Mouse (Mus musculus) kidney, embryonic 16.5 days (tissue): ENCODE measurements around the gene Focad. TPM values are rescaled to one million over a fixed set of nuclear protein-coding genes. Genes with fewer than 3 reads are reported as not detected.

ENCODE experiments used
- ATAC-seq: fragments of 200-750 bp; cut with Nextera tagmentation; 2 replicates; pipeline ENCODE4 v1.8.0; 2017; ENCODE audit warnings: moderate TSS enrichment; ENCODE audit not compliant: low FRiP score, low TSS enrichment
- H3K27ac ChIP-seq: fragments of 300-500 bp; sonication (generic); 2 replicates; pipeline ENCODE4 v1.5.1; 2014; ENCODE audit warnings: low read length
- H3K27me3 ChIP-seq: fragments of 300-500 bp; sonication (generic); 2 replicates; pipeline ENCODE4 v1.6.1; 2014; ENCODE audit warnings: low read length, control low read depth, mixed read lengths; ENCODE audit not compliant: insufficient read depth
- H3K36me3 ChIP-seq: fragments of 300-500 bp; sonication (generic); 2 replicates; pipeline ENCODE4 v1.6.1; 2014; ENCODE audit warnings: low read length, control low read depth, mixed read lengths; ENCODE audit not compliant: insufficient read depth
- H3K4me1 ChIP-seq: fragments of 300-500 bp; sonication (generic); 2 replicates; pipeline ENCODE4 v1.6.1; 2014; ENCODE audit warnings: low read length, control low read depth, mixed read lengths; ENCODE audit not compliant: insufficient read depth
- H3K4me2 ChIP-seq: fragments of 300-500 bp; sonication (generic); replicated peaks from 2 replicates; pipeline ENCODE4 v1.6.1; 2014; ENCODE audit warnings: low read depth, low read length
- H3K4me3 ChIP-seq: fragments of 300-500 bp; sonication (generic); 2 replicates; pipeline ENCODE4 v1.5.1; 2014; ENCODE audit warnings: mild to moderate bottlenecking, low read length
- H3K9ac ChIP-seq: fragments of 300-500 bp; sonication (generic); replicated peaks from 2 replicates; pipeline ENCODE4 v1.6.1; 2014; ENCODE audit warnings: low read length
- H3K9me3 ChIP-seq: fragments of 300-500 bp; sonication (generic); 2 replicates; pipeline ENCODE4 v1.6.1; 2016; ENCODE audit warnings: low read length, control low read depth
- WGBS: fragments of 180-500 bp; shearing (Covaris S2); extraction: QIAGEN DNeasy Blood & Tissue Kit; methylation state at CpG from one replicate; pipeline ENCODE4 v1.1.7; 2014; 5-methylcytosine and 5-hydroxymethylcytosine counted together
- polyA plus RNA-seq: library from polyadenylated mRNA; unstranded; fragments of >200 nt; fragmentation: Nextera tagmentation; extraction: Ambion mirVana; gene quantifications from 2 replicates; pipeline ENCODE4 v1.2.1, GENCODE M21; 2015

Gene Focad
- polyA plus RNA-seq, 1 experiment from 2014 or later: 15.5 TPM

DNA sequence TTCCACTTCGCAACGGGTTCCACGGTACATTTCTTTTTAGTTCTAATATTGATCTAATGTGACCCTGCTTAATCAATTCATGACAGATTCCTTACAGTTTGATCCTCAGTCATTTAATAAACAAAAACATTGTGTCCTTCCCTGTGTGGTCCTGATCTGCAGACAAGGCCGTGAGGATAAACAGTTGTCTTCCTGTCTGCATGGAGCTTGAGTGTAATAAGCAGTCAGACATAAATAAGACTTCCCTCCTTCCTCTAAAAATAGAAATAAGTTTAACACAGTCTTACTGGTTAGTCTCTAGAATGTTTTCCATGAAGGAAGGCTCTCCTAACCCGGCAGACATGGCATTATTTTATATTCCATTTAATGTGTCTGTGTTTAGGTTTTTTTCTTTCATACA lies 102.8 kb downstream of the Focad start:
- 50% methylated on average over 5 of the region's 5 CpGs for WGBS
- Histone ChIP-seq H3K4me3 (no peak overlapping the region), H3K9ac (no peak overlapping the region), H3K27ac (no peak overlapping the region), H3K36me3 (no peaks in the 10 kb centered on the region), H3K4me1 (no peaks in the 10 kb centered on the region), H3K27me3 (no peaks in the 10 kb centered on the region), H3K4me2 (no peak overlapping the region), H3K9me3 (no peaks in the 10 kb centered on the region)
- peak; percentile 51; the same call in 1 of the 2 replicates for ATAC-seq

DNA sequence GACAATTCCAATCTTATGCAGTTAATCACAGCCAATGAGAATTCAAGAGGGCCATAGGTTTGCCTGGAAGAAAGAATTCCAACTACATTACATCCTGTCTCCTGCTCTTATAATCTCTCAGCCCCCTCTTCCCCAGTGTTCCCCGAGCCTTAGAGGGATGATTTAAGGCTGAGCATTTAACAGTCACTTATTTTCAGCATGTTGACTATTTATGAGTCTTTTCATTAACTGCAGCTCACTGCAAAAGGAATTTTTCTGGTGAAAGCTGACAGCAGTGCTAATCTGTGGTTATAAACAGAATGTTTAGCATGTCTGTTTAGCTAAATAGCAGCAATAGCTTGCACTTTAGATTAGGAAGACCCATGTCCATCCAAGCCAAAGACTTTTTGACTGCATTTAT lies 104.8 kb downstream of the Focad start:
- Histone ChIP-seq H3K27ac (no peak overlapping the region), H3K9ac (no peak overlapping the region), H3K9me3 (no peaks in the 10 kb centered on the region), H3K27me3 (no peaks in the 10 kb centered on the region), H3K36me3 (no peaks in the 10 kb centered on the region), H3K4me3 (no peak overlapping the region), H3K4me2 (no peak overlapping the region), H3K4me1 (no peaks in the 10 kb centered on the region)
- WGBS: 48% methylated on average over 1 of the region's 1 CpGs
- ATAC-seq: no peak

DNA sequence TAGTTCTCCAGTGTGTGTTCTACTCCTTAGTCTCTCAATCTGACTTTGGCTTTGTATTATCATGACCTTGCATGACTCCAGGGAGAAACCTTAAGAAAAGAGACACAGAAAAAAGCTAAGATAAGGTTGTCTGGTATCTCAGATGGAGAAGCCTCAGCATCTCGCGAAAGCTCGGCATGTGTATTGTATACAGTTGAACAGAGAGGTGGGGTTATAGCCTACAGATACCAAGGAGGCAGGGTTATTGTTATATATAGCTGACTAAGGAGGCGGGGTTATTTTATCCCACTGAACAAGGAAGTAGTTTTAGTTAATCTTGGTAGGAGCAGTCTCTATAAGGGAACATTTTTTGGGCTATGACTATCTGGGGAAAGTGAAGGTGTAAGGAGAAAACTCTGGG lies 106.6 kb downstream of the Focad start:
- no peak for ATAC-seq
- Histone ChIP-seq H3K27ac (no peak overlapping the region), H3K4me2 (no peak overlapping the region), H3K9ac (no peak overlapping the region), H3K4me3 (no peak overlapping the region), H3K36me3 (no peaks in the 10 kb centered on the region), H3K9me3 (no peaks in the 10 kb centered on the region), H3K27me3 (no peaks in the 10 kb centered on the region), H3K4me1 (no peaks in the 10 kb centered on the region)
- WGBS: 97% methylated on average over 4 of the region's 4 CpGs

DNA sequence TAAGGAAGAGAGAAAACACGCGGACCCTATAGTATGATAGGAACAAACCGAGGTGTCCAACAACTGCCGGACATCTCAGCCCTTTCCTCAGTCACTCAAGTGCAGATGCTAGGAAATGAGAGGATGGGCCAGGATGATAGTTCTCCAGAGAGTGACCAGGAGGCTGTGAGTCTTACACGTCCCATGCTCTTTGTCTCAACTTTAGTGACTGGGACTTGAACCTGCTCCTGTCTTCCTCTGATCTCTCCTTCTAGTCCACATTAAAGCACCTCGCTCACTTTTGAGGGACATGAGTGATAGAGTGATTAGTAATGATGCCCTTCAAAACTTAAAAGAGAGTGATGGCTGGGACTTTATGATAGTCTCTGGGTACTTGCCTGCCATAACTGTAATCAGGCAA lies 114.2 kb downstream of the Focad start:
- no peak overlapping the region for H3K9ac ChIP-seq
- no peaks in the 10 kb centered on the region for H3K4me1 ChIP-seq
- WGBS: 95% methylated on average over 6 of the region's 6 CpGs
- H3K27me3 ChIP-seq: no peaks in the 10 kb centered on the region
- ATAC-seq: no peak
- H3K36me3 ChIP-seq: no peaks in the 10 kb centered on the region
- no peak overlapping the region for H3K27ac ChIP-seq
- H3K9me3 ChIP-seq: no peaks in the 10 kb centered on the region
- H3K4me2 ChIP-seq: no peak overlapping the region
- no peak overlapping the region for H3K4me3 ChIP-seq

DNA sequence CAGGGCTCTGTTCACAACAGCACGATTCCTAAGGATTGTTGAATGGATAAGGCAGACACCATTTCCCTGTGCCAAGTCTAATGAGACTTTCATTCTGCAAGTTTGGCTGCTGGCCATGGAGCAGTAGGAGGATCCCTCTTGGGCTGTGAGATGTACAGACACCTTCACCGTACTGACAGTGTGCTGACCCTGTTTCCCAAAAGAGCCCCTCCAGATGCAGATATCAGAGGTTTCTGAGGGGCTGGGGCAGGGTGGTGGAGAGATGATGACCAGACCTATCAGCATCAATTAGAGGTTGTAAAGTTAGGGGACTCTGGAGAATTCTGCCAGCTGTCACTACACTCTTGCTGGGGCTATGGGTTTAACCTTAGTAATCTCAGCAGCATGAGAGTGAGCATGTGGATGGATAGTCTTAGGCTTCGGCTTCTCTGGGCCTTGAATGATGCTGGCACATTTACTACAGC lies 115.0 kb downstream of the Focad start:
- Histone ChIP-seq H3K36me3 (no peaks in the 10 kb centered on the region), H3K27me3 (no peaks in the 10 kb centered on the region), H3K27ac (no peak overlapping the region), H3K9ac (no peak overlapping the region), H3K4me3 (no peak overlapping the region), H3K9me3 (no peaks in the 10 kb centered on the region), H3K4me1 (no peaks in the 10 kb centered on the region), H3K4me2 (no peak overlapping the region)
- no peak for ATAC-seq
- WGBS: 59% methylated on average over 3 of the region's 3 CpGs

DNA sequence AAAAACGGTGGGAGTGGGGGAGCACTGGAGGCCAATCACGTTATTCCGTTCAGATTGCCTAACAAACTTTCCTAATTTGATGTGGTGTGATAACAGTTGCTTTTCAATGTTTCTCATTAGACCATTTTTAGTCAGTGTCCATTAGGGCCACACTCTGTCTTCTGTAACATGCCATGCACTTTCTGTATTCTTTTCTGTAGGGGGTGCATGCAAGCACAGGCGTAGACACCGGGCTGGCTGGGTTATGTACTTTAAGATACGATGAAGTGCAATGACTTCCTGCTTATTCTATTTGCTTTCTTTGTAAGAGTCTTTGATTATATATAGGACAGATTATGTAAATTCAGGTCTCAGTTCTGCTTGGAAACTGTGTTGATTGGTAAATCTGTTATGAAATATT lies 116.2 kb downstream of the Focad start:
- no peaks in the 10 kb centered on the region for H3K27me3 ChIP-seq
- no peaks in the 10 kb centered on the region for H3K4me1 ChIP-seq
- H3K27ac ChIP-seq: no peak overlapping the region
- no peak overlapping the region for H3K9ac ChIP-seq
- ATAC-seq: no peak
- no peak overlapping the region for H3K4me3 ChIP-seq
- H3K36me3 ChIP-seq: no peaks in the 10 kb centered on the region
- 65% methylated on average over 6 of the region's 6 CpGs for WGBS
- no peaks in the 10 kb centered on the region for H3K9me3 ChIP-seq
- no peak overlapping the region for H3K4me2 ChIP-seq

DNA sequence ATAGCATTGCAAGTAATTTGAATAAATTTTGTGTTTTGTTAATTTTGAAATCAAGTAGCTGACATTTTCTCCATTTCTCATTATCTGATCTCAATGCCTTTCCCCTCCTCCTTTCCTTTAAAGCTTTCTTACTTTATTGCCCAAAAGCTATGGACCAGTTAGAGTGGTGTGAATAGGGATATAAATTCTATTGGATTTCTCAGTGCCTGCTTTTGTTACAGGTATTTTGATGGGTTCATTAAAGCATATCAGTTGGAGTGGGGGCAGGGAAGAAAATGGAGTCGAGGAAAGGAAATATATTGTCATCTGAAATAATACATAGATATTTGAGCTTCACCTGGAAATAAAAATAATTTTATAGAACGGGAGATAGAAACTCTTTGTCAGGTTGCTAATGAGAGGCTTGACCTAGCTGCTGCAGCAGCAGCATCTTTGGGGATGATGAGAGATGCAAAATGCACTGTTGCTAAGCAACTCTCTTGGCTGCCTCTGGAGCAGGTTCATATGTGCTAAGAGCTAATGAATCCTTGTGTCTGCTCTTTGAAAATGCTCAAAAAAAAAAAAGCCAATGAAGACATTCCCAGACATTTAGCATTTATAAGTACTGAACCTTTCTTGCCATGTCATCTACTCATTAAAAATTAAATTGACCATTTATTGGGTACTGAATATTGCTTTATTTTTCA lies 116.9 kb downstream of the Focad start:
- H3K4me3 ChIP-seq: no peak overlapping the region
- no peak overlapping the region for H3K27ac ChIP-seq
- no peak overlapping the region for H3K4me2 ChIP-seq
- ATAC-seq: no peak
- H3K9me3 ChIP-seq: no peaks in the 10 kb centered on the region
- no peak overlapping the region for H3K9ac ChIP-seq
- H3K36me3 ChIP-seq: no peaks in the 10 kb centered on the region
- no peaks in the 10 kb centered on the region for H3K27me3 ChIP-seq
- 75% methylated on average over 2 of the region's 2 CpGs for WGBS
- no peaks in the 10 kb centered on the region for H3K4me1 ChIP-seq

DNA sequence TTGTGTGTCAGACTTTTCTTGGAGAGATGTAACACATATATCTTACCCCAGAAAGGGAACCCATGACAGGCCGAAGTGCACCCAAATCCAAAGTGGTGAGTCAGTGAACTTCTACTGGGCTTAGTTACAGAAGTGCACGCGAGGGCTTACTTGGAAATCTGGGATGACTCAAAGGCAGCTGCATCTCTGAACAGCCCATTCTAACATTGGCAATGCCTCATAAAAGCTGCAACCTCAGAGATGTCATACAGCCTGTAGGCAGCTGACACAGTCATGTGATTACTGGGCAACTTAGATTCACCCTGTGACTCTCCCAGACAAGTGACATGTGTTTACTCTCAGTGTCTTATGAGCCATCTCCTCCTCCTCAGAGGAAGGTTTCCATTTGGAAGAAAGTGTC lies 119.5 kb downstream of the Focad start:
- Histone ChIP-seq H3K9me3 (no peaks in the 10 kb centered on the region), H3K36me3 (no peaks in the 10 kb centered on the region), H3K4me2 (no peak overlapping the region), H3K27me3 (no peaks in the 10 kb centered on the region), H3K9ac (no peak overlapping the region), H3K4me3 (no peak overlapping the region), H3K4me1 (no peaks in the 10 kb centered on the region), H3K27ac (no peak overlapping the region)
- peak; percentile 15; the same call in 1 of the 2 replicates for ATAC-seq
- WGBS: 81% methylated on average over 3 of the region's 3 CpGs

DNA sequence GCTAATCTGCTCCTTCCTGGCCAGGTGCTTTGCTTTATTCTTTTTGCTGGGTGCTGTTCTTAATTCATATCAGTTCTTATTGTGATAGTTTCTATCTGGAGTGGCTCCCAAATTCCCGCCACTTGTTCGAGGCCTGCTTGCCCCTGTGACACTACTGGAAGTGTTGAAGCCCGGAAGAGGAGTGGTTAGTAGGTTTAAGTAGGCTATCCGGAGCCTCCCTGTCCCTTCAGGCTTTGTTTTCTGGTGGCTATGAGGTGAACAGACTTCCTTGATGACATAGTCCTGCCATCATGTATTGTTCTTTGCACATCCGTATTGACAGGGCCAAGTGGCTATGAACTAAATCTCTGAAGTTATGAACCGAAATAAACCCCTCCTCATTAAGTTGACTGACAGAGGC lies 123.9 kb downstream of the Focad start:
- H3K9me3 ChIP-seq: no peaks in the 10 kb centered on the region
- no peak overlapping the region for H3K4me2 ChIP-seq
- H3K4me1 ChIP-seq: no peaks in the 10 kb centered on the region
- no peak overlapping the region for H3K4me3 ChIP-seq
- 88% methylated on average over 6 of the region's 6 CpGs for WGBS
- no peak overlapping the region for H3K9ac ChIP-seq
- no peak for ATAC-seq
- H3K27me3 ChIP-seq: no peaks in the 10 kb centered on the region
- H3K36me3 ChIP-seq: no peaks in the 10 kb centered on the region
- H3K27ac ChIP-seq: no peak overlapping the region

DNA sequence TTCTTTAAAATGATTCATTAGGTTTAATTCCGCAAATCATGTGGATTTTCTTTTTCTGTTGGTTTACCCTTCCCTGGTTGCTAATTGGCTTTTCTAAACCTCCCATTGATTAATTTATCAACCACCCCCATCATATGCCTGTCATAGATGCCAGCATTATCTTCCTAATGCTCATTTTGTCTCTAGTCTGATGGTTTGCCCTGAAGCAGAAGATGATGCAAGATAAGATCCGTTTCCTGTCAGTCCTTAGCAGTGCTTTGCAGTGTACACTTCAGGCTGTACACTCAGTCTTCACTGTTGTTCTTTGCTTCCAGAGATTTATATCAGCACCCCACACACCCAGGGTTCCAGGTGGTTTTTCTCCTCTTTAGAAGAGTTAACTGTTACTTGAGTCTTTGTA lies 124.4 kb downstream of the Focad start:
- no peak for ATAC-seq
- Histone ChIP-seq H3K4me2 (no peak overlapping the region), H3K36me3 (no peaks in the 10 kb centered on the region), H3K9ac (no peak overlapping the region), H3K27me3 (no peaks in the 10 kb centered on the region), H3K4me1 (no peaks in the 10 kb centered on the region), H3K4me3 (no peak overlapping the region), H3K9me3 (no peaks in the 10 kb centered on the region), H3K27ac (no peak overlapping the region)
- 68% methylated on average over 2 of the region's 2 CpGs for WGBS
